Mouse (Mus musculus): Measurements from ENCODE around the gene Tsfm. TPM values are rescaled to one million over a fixed set of nuclear protein-coding genes. Genes with fewer than 3 reads are reported as not detected.

The Tsfm gene
- 25.4 and 28.6 TPM in 2 replicates for polyA plus RNA-seq (2011; ENCODE audit: insufficient read length, low read depth, missing spikeins)

GRCm38 (mm10) chr10:127030336-127031296 lies at the start of gene Tsfm:
TSS of gene Tsfm (minus strand) at chr10:127030840.
- TF ChIP-seq CTCF (IDR thresholded peaks at IDR 0.05; ENCODE audit: borderline replicate concordance, insufficient read depth, low read length) = peak; percentile 95
- peak; percentile 70 for TF ChIP-seq POLR2A (IDR thresholded peaks at IDR 0.05; ENCODE audit: low read depth, low read length)
- Histone ChIP-seq H3K4me1 (ENCODE audit: control insufficient read depth, insufficient read depth, low read length) (no peaks in the 10 kb centered on the region), H3K27ac (ENCODE audit: insufficient read depth, low read length) (peak within 1 kb of the TSS; percentile 45), H3K4me3 (ENCODE audit: insufficient read depth, low read length) (peak within 1 kb of the TSS; percentile 93)

DNA sequence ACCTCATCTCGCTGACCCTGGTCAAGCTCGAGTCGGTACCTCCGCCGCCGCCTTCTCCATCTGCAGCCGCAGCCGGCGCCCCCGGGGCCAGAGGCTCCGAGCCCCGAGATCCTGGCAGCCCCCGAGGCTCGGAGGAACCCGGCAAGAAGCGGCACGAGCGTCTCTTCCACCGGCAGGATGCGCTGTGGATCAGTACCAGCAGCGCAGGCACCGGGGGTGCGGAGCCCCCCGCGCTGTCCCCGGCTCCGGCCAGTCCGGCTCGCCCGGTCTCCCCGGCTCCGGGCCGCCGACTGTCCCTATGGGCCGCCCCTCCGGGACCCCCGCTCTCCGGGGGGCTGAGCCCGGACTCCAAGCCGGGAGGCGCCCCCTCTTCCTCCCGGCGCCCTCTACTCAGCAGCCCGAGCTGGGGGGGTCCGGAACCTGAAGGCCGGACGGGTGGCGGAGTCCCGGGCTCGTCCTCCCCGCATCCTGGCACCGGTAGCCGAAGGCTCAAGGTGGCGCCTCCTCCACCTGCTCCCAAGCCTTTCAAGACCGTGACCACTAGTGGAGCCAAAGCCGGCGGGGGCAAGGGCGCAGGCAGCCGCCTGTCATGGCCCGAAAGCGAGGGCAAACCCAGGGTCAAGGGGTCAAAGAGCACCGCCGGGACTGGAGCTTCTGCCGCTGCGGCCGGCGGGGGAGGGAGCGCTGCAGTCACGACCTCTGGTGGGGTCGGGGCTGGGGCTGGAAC lies 49.2 kb upstream of the Tsfm start:
- TF ChIP-seq POLR2A (IDR thresholded peaks at IDR 0.05; ENCODE audit: low read depth, low read length) (no peak), CTCF (IDR thresholded peaks at IDR 0.05; ENCODE audit: borderline replicate concordance, insufficient read depth, low read length) (0 out of 2 replicates have a peak, but pooled peaks have one; percentile 16)
- Histone ChIP-seq H3K4me1 (ENCODE audit: control insufficient read depth, insufficient read depth, low read length) (0 out of 2 replicates have a peak, but pooled peaks cover 1% of the 10 kb centered on the region), H3K4me3 (ENCODE audit: insufficient read depth, low read length) (no peak overlapping the region), H3K27ac (ENCODE audit: insufficient read depth, low read length) (no peak overlapping the region)

- Histone ChIP-seq H3K4me1 (ENCODE audit: control insufficient read depth, insufficient read depth, low read length) (0 out of 2 replicates have a peak, but pooled peaks cover 1% of the 10 kb centered on the region), H3K27ac (ENCODE audit: insufficient read depth, low read length) (no peak overlapping the region), H3K4me3 (ENCODE audit: insufficient read depth, low read length) (peak overlapping the region; percentile 7; the same call in 1 of the 2 replicates)
- TF ChIP-seq CTCF (IDR thresholded peaks at IDR 0.05; ENCODE audit: borderline replicate concordance, insufficient read depth, low read length) = no peak
- no peak for TF ChIP-seq POLR2A (IDR thresholded peaks at IDR 0.05; ENCODE audit: low read depth, low read length)
Observed at GRCm38 (mm10) chr10:127078677-127079575, 48.3 kb upstream of the Tsfm start.

GRCm38 (mm10) chr10:127078001-127078676 lies 47.5 kb upstream of the Tsfm start:
- TF ChIP-seq CTCF (IDR thresholded peaks at IDR 0.05; ENCODE audit: borderline replicate concordance, insufficient read depth, low read length) = no peak
- no peak for TF ChIP-seq POLR2A (IDR thresholded peaks at IDR 0.05; ENCODE audit: low read depth, low read length)
- Histone ChIP-seq H3K4me1 (ENCODE audit: control insufficient read depth, insufficient read depth, low read length) (0 out of 2 replicates have a peak, but pooled peaks cover 1% of the 10 kb centered on the region), H3K4me3 (ENCODE audit: insufficient read depth, low read length) (no peak overlapping the region), H3K27ac (ENCODE audit: insufficient read depth, low read length) (no peak overlapping the region)

- H3K4me3 ChIP-seq (ENCODE audit: insufficient read depth, low read length) = no peak overlapping the region
- H3K27ac ChIP-seq (ENCODE audit: insufficient read depth, low read length) = no peak overlapping the region
- no peak for TF ChIP-seq CTCF (IDR thresholded peaks at IDR 0.05; ENCODE audit: borderline replicate concordance, insufficient read depth, low read length)
- no peak for TF ChIP-seq POLR2A (IDR thresholded peaks at IDR 0.05; ENCODE audit: low read depth, low read length)
- 0 out of 2 replicates have a peak, but pooled peaks cover 1% of the 10 kb centered on the region for H3K4me1 ChIP-seq (ENCODE audit: control insufficient read depth, insufficient read depth, low read length)
Observed at GRCm38 (mm10) chr10:127077515-127077914, 46.9 kb upstream of the Tsfm start.

GRCm38 (mm10) chr10:127076082-127076481 lies 45.4 kb upstream of the Tsfm start:
- TF ChIP-seq POLR2A (IDR thresholded peaks at IDR 0.05; ENCODE audit: low read depth, low read length) (no peak), CTCF (IDR thresholded peaks at IDR 0.05; ENCODE audit: borderline replicate concordance, insufficient read depth, low read length) (no peak)
- no peak overlapping the region for H3K27ac ChIP-seq (ENCODE audit: insufficient read depth, low read length)
- 0 out of 2 replicates have a peak, but pooled peaks cover 1% of the 10 kb centered on the region for H3K4me1 ChIP-seq (ENCODE audit: control insufficient read depth, insufficient read depth, low read length)
- H3K4me3 ChIP-seq (ENCODE audit: insufficient read depth, low read length) = no peak overlapping the region

- Histone ChIP-seq H3K27ac (ENCODE audit: insufficient read depth, low read length) (no peak overlapping the region), H3K4me1 (ENCODE audit: control insufficient read depth, insufficient read depth, low read length) (0 out of 2 replicates have a peak, but pooled peaks cover 1% of the 10 kb centered on the region), H3K4me3 (ENCODE audit: insufficient read depth, low read length) (no peak overlapping the region)
- no peak for TF ChIP-seq CTCF (IDR thresholded peaks at IDR 0.05; ENCODE audit: borderline replicate concordance, insufficient read depth, low read length)
- TF ChIP-seq POLR2A (IDR thresholded peaks at IDR 0.05; ENCODE audit: low read depth, low read length) = no peak
Observed at GRCm38 (mm10) chr10:127075651-127076050, 45.0 kb upstream of the Tsfm start.

GRCm38 (mm10) chr10:127075080-127075479 lies 44.4 kb upstream of the Tsfm start, which contains the start of gene Agap2:
TSS of gene Agap2 (plus strand) at chr10:127075284.
- Histone ChIP-seq H3K4me1 (ENCODE audit: control insufficient read depth, insufficient read depth, low read length) (0 out of 2 replicates have a peak, but pooled peaks cover 1% of the 10 kb centered on the region), H3K27ac (ENCODE audit: insufficient read depth, low read length) (no peak within 1 kb of the TSS), H3K4me3 (ENCODE audit: insufficient read depth, low read length) (no peak within 1 kb of the TSS)
- TF ChIP-seq CTCF (IDR thresholded peaks at IDR 0.05; ENCODE audit: borderline replicate concordance, insufficient read depth, low read length) = no peak
- TF ChIP-seq POLR2A (IDR thresholded peaks at IDR 0.05; ENCODE audit: low read depth, low read length) = no peak

All from embryonic fibroblast, embryonic 13.5 days (primary cell).